8 mouse cellular contexts compared by ENCODE assay signal in genomic region chr11:118909814-118910201, GRCm38 (mm10). TPM values are rescaled to one million over a fixed set of nuclear protein-coding genes. Genes with fewer than 3 reads are reported as not detected.
DNase-seq lines count a peak whose midpoint lies in the region; ATAC-seq and TF ChIP-seq lines count a peak whose summit lies in the region.

No protein-coding gene starts in this region.

- peak overlapping the region; percentile 84 for H3K4me2 ChIP-seq in heart, embryonic 13.5 days
- peak overlapping the region; percentile 92 for H3K4me2 ChIP-seq in forebrain, embryonic 16.5 days (ENCODE audit: low read length)
- peak overlapping the region; percentile 92 for H3K4me2 ChIP-seq in midbrain, embryonic 14.5 days (ENCODE audit: low read length)

- H3K9ac ChIP-seq in heart, embryonic 13.5 days, result no peak overlapping the region
- peak overlapping the region; percentile 96 for H3K9ac ChIP-seq in forebrain, embryonic 16.5 days (replicated peaks; ENCODE audit: low read depth, low read length)
- H3K9ac ChIP-seq in midbrain, embryonic 14.5 days (replicated peaks; ENCODE audit: low read length), result peak overlapping the region; percentile 90

- H3K27ac ChIP-seq in heart, embryonic 13.5 days (replicated peaks), result no peak overlapping the region
- H3K27ac ChIP-seq in forebrain, embryonic 16.5 days (ENCODE audit: low read length), result peak overlapping the region; percentile 93
- peak overlapping the region; percentile 96 for H3K27ac ChIP-seq in midbrain, embryonic 14.5 days (replicated peaks; ENCODE audit: low read depth, low read length)

- no peak for TF ChIP-seq CTCF in brain, embryonic 14.5 days (IDR thresholded peaks at IDR 0.05; ENCODE audit: borderline replicate concordance, extremely low read depth, insufficient read depth, insufficient read length)

- H3K27me3 ChIP-seq in heart, embryonic 13.5 days (replicated peaks), result peaks cover 92% of the 10 kb centered on the region
- H3K27me3 ChIP-seq in forebrain, embryonic 16.5 days (replicated peaks; ENCODE audit: control insufficient read depth, insufficient read depth, low read length), result peaks cover 8% of the 10 kb centered on the region; the same call in 1 of the 2 replicates
- H3K27me3 ChIP-seq in midbrain, embryonic 14.5 days (ENCODE audit: control insufficient read depth, insufficient read depth, low read length), result no peaks in the 10 kb centered on the region; the same call in 1 of the 2 replicates

- peak overlapping the region; percentile 53 for H3K4me3 ChIP-seq in heart, embryonic 13.5 days
- peak overlapping the region; percentile 89 for H3K4me3 ChIP-seq in forebrain, embryonic 16.5 days (replicated peaks; ENCODE audit: low read length)
- peak overlapping the region; percentile 79 for H3K4me3 ChIP-seq in midbrain, embryonic 14.5 days (replicated peaks; ENCODE audit: low read depth, low read length)

- H3K4me1 ChIP-seq in heart, embryonic 13.5 days, result peaks cover 37% of the 10 kb centered on the region
- peaks cover 38% of the 10 kb centered on the region for H3K4me1 ChIP-seq in forebrain, embryonic 16.5 days (replicated peaks; ENCODE audit: control insufficient read depth, insufficient read depth, low read length)
- peaks cover 50% of the 10 kb centered on the region for H3K4me1 ChIP-seq in midbrain, embryonic 14.5 days (ENCODE audit: control insufficient read depth, insufficient read depth, low read length)

- DNase-seq in heart, postnatal 4 days, result no peak
- DNase-seq in brain, embryonic 14.5 days (ENCODE audit: low read depth), result peak; percentile 77
- DNase-seq in midbrain, embryonic 14.5 days, result peak; percentile 83
- DNase-seq in adrenal gland, postnatal 36 days, result no peak
- DNase-seq in kidney, adult 9 months, result no peak
- DNase-seq in ovary, adult 18-20 months (ENCODE audit: low spot score), result no peak

- ATAC-seq in heart, embryonic 13.5 days (ENCODE audit: extremely low read depth, insufficient number of reproducible peaks, low FRiP score, low TSS enrichment), result no peak
- peak; percentile 43; the same call in 1 of the 2 replicates for ATAC-seq in forebrain, embryonic 16.5 days
- ATAC-seq in midbrain, embryonic 14.5 days (ENCODE audit: low FRiP score, low TSS enrichment), result peak; percentile 13; the same call in 1 of the 2 replicates

- no peaks in the 10 kb centered on the region for H3K9me3 ChIP-seq in heart, embryonic 13.5 days
- no peaks in the 10 kb centered on the region for H3K9me3 ChIP-seq in forebrain, embryonic 16.5 days (ENCODE audit: control insufficient read depth, low read length)
- H3K9me3 ChIP-seq in midbrain, embryonic 14.5 days (ENCODE audit: control insufficient read depth, low read length), result no peaks in the 10 kb centered on the region

- H3K36me3 ChIP-seq in heart, embryonic 13.5 days, result no peaks in the 10 kb centered on the region
- no peaks in the 10 kb centered on the region for H3K36me3 ChIP-seq in forebrain, embryonic 16.5 days (ENCODE audit: control insufficient read depth, insufficient read depth)
- no peaks in the 10 kb centered on the region for H3K36me3 ChIP-seq in midbrain, embryonic 14.5 days (ENCODE audit: control insufficient read depth, insufficient read depth, low read length)

- WGBS in heart, embryonic 13.5 days, result 2% methylated on average over 13 of the region's 13 CpGs
- WGBS in forebrain, embryonic 16.5 days, result under 1% methylated on average over 13 of the region's 13 CpGs
- 0% methylated on average over 13 of the region's 13 CpGs for WGBS in midbrain, embryonic 14.5 days

- TF ChIP-seq POLR2A in brain, embryonic 14.5 days (IDR thresholded peaks at IDR 0.05; ENCODE audit: borderline replicate concordance, extremely low read depth, insufficient read depth, insufficient read length, poor library complexity, severe bottlenecking), result no peak

RNA-seq across cellular contexts. Expression of gene Rbfox3, which starts 1.6 kb away (rescaled TPM):
- 0.13 and 0.20 TPM in 2 replicates for polyA plus RNA-seq in heart, embryonic 13.5 days (2015; fragmentation: Nextera tagmentation; extraction: Ambion mirVana)
- under 1 TPM; 0.09 to 0.12 TPM for total RNA-seq in heart, postnatal 4 days (2021)
- 19.7 and 37.6 TPM in 2 replicates for polyA plus RNA-seq in brain, embryonic 14.5 days (2012; rRNA removed)
- polyA plus RNA-seq in forebrain, embryonic 16.5 days (2015; fragmentation: Nextera tagmentation; extraction: Ambion mirVana), result 46.4 and 56.3 TPM in 2 replicates
- 31.7 and 41.9 TPM in 2 replicates for polyA plus RNA-seq in midbrain, embryonic 14.5 days (2014; fragmentation: Nextera tagmentation; extraction: Ambion mirVana)
- 1 to 10 TPM; 5.5 to 6.0 TPM for total RNA-seq in adrenal gland, postnatal 36 days (2021)

Comparison
In these comparisons a context has a peak if more than half of its experiments do, and no peak if none do; other contexts are left out.
1. DNase-seq: peak in brain, embryonic 14.5 days (single experiment) and midbrain, embryonic 14.5 days (single experiment); none in heart, postnatal 4 days (single experiment), adrenal gland, postnatal 36 days (0 of 2), kidney, adult 9 months (single experiment) and ovary, adult 18-20 months (single experiment).
2. RNA of gene Rbfox3, which starts 1.6 kb away (polyA plus RNA-seq): 46.4 to 56.3 TPM in forebrain, embryonic 16.5 days, 19.7 to 37.6 TPM in brain, embryonic 14.5 days and 31.7 to 41.9 TPM in midbrain, embryonic 14.5 days; 0.13 to 0.20 TPM in heart, embryonic 13.5 days; every median in the first group is over 10 times any median in the second.
3. Peak in every context shown above with its lines, with median percentiles within 50 percentile points of each other: H3K4me2 ChIP-seq and H3K4me3 ChIP-seq.